Mouse (Mus musculus) kidney, embryonic 16.5 days (tissue): ENCODE measurements around the gene Chchd6. TPM values are rescaled to one million over a fixed set of nuclear protein-coding genes. Genes with fewer than 3 reads are reported as not detected.

Experiments
- ATAC-seq: fragments of 200-750 bp; cut with Nextera tagmentation; 2 replicates; pipeline ENCODE4 v1.8.0; 2017; ENCODE audit warnings: moderate TSS enrichment; ENCODE audit not compliant: low FRiP score, low TSS enrichment
- H3K27ac ChIP-seq: fragments of 300-500 bp; sonication (generic); 2 replicates; pipeline ENCODE4 v1.5.1; 2014; ENCODE audit warnings: low read length
- H3K27me3 ChIP-seq: fragments of 300-500 bp; sonication (generic); 2 replicates; pipeline ENCODE4 v1.6.1; 2014; ENCODE audit warnings: low read length, control low read depth, mixed read lengths; ENCODE audit not compliant: insufficient read depth
- H3K36me3 ChIP-seq: fragments of 300-500 bp; sonication (generic); 2 replicates; pipeline ENCODE4 v1.6.1; 2014; ENCODE audit warnings: low read length, control low read depth, mixed read lengths; ENCODE audit not compliant: insufficient read depth
- H3K4me1 ChIP-seq: fragments of 300-500 bp; sonication (generic); 2 replicates; pipeline ENCODE4 v1.6.1; 2014; ENCODE audit warnings: low read length, control low read depth, mixed read lengths; ENCODE audit not compliant: insufficient read depth
- H3K4me2 ChIP-seq: fragments of 300-500 bp; sonication (generic); replicated peaks from 2 replicates; pipeline ENCODE4 v1.6.1; 2014; ENCODE audit warnings: low read depth, low read length
- H3K4me3 ChIP-seq: fragments of 300-500 bp; sonication (generic); 2 replicates; pipeline ENCODE4 v1.5.1; 2014; ENCODE audit warnings: mild to moderate bottlenecking, low read length
- H3K9ac ChIP-seq: fragments of 300-500 bp; sonication (generic); replicated peaks from 2 replicates; pipeline ENCODE4 v1.6.1; 2014; ENCODE audit warnings: low read length
- H3K9me3 ChIP-seq: fragments of 300-500 bp; sonication (generic); 2 replicates; pipeline ENCODE4 v1.6.1; 2016; ENCODE audit warnings: low read length, control low read depth
- WGBS: fragments of 180-500 bp; shearing (Covaris S2); extraction: QIAGEN DNeasy Blood & Tissue Kit; methylation state at CpG from one replicate; pipeline ENCODE4 v1.1.7; 2014; 5-methylcytosine and 5-hydroxymethylcytosine counted together
- polyA plus RNA-seq: library from polyadenylated mRNA; unstranded; fragments of >200 nt; fragmentation: Nextera tagmentation; extraction: Ambion mirVana; gene quantifications from 2 replicates; pipeline ENCODE4 v1.2.1, GENCODE M21; 2015

The Chchd6 gene
- polyA plus RNA-seq, 1 experiment from 2014 or later = 72.3 TPM

DNA sequence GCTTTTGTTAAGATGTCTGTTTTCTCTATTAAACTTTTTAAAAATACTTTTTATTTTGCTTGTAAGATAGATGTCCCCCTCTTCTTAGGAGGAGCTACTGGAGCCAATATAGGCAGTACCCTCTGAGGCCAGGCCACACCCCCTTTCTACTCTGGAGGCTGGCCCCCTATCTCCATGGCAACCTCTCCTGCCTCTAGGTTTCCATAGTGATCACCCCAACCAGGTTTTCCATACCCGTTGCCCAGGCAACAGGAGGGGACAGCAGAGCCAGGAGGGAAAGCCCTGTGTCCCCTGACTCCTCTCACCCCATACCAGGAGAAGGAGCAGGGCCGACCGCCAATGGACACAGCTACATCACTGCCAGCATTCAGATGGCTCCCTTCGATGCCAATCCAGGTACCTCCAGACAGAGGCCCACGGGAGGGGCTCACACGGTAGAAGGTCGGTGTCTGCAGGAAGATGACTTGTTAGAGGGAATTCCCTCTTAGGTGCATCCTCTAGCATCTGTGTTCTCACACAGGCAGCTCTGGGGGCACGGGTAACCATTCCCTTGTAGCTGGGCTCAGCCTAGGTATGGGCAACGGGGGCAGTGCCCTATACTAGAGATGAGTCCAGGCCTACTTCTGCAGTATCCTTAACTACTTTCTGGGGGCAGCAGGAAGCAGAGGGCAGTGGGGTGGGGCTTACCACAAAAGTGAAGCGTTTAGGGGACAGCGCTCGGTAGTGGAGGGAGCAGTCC, 261.3 kb downstream of the Chchd6 start:
- Histone ChIP-seq H3K4me3 (no peak overlapping the region), H3K9ac (no peak overlapping the region), H3K36me3 (peaks cover 88% of the 10 kb centered on the region), H3K9me3 (no peaks in the 10 kb centered on the region), H3K4me2 (no peak overlapping the region), H3K27me3 (no peaks in the 10 kb centered on the region), H3K4me1 (no peaks in the 10 kb centered on the region), H3K27ac (no peak overlapping the region)
- ATAC-seq = no peak
- WGBS = 86% methylated on average over 12 of the region's 12 CpGs

Other genes starting within 250 kb of the Chchd6 start
- gene Plxna1, start 233.0 kb downstream of the Chchd6 start, polyA plus RNA-seq = 12.1 and 19.5 TPM in 2 replicates
- gene Txnrd3, start 48.3 kb upstream of the Chchd6 start, polyA plus RNA-seq = 15.9 and 16.9 TPM in 2 replicates
- not detected in 2 replicates for gene Vmn1r40, start 111.9 kb upstream of the Chchd6 start, polyA plus RNA-seq
- not detected in 2 replicates for gene Vmn1r41, start 145.1 kb upstream of the Chchd6 start, polyA plus RNA-seq